Mouse (Mus musculus) liver, embryonic 15.5 days (tissue): ENCODE measurements at regions not wholly inside any gene's neighbourhood (a gene's known extent, or its start where the extent isn't known, plus 50 kb on each side); places are given as distances from the start of the nearest gene placed in this dataset.

ENCODE experiments used
- ATAC-seq: fragments of 200-750 bp; cut with Nextera tagmentation; 2 replicates; pipeline ENCODE4 v1.8.0; 2017; ENCODE audit warnings: moderate number of reproducible peaks, mild to moderate bottlenecking, moderate library complexity; ENCODE audit not compliant: insufficient read depth
- H3K27ac ChIP-seq: fragments of 300-500 bp; sonication (generic); replicated peaks from 2 replicates; pipeline ENCODE4 v1.5.1; 2015; ENCODE audit warnings: mild to moderate bottlenecking, inconsistent platforms
- H3K27me3 ChIP-seq: fragments of 300-500 bp; sonication (generic); 2 replicates; pipeline ENCODE4 v1.6.1; 2015; ENCODE audit warnings: mild to moderate bottlenecking, inconsistent platforms
- H3K36me3 ChIP-seq: fragments of 300-500 bp; sonication (generic); replicated peaks from 2 replicates; pipeline ENCODE4 v1.6.1; 2015; ENCODE audit warnings: moderate library complexity, mild to moderate bottlenecking, inconsistent platforms
- H3K4me1 ChIP-seq: fragments of 300-500 bp; sonication (generic); replicated peaks from 2 replicates; pipeline ENCODE4 v1.6.1; 2015; ENCODE audit warnings: inconsistent platforms
- H3K4me2 ChIP-seq: fragments of 300-500 bp; sonication (generic); 2 replicates; pipeline ENCODE4 v1.6.1; 2015; ENCODE audit warnings: moderate library complexity, mild to moderate bottlenecking, inconsistent platforms
- H3K4me3 ChIP-seq: fragments of 300-500 bp; sonication (generic); replicated peaks from 2 replicates; pipeline ENCODE4 v1.5.1; 2015; ENCODE audit warnings: mild to moderate bottlenecking, inconsistent platforms
- H3K9ac ChIP-seq: fragments of 300-500 bp; sonication (generic); 2 replicates; pipeline ENCODE4 v1.6.1; 2015; ENCODE audit warnings: moderate library complexity, mild to moderate bottlenecking, inconsistent platforms
- H3K9me3 ChIP-seq: fragments of 300-500 bp; sonication (generic); replicated peaks from 2 replicates; pipeline ENCODE4 v1.6.1; 2016; ENCODE audit warnings: inconsistent platforms
- WGBS: fragments of 180-500 bp; shearing (Covaris S2); methylation state at CpG from one replicate; pipeline ENCODE4 v1.1.7; 2015; ENCODE audit warnings: mixed read lengths; ENCODE audit not compliant: insufficient replicate concordance; 5-methylcytosine and 5-hydroxymethylcytosine counted together

GRCm38 (mm10) chr3:18941301-18942177, 686.9 kb downstream of the 1700064H15Rik start:
- Histone ChIP-seq H3K36me3 (no peaks in the 10 kb centered on the region), H3K4me1 (no peaks in the 10 kb centered on the region), H3K4me3 (no peak overlapping the region), H3K9me3 (no peaks in the 10 kb centered on the region), H3K27ac (no peak overlapping the region), H3K27me3 (no peaks in the 10 kb centered on the region), H3K4me2 (no peak overlapping the region), H3K9ac (no peak overlapping the region)
- WGBS = 68% methylated on average over 11 of the region's 11 CpGs
- no peak for ATAC-seq

- Histone ChIP-seq H3K4me1 (no peaks in the 10 kb centered on the region), H3K9me3 (no peaks in the 10 kb centered on the region), H3K27me3 (no peaks in the 10 kb centered on the region), H3K4me3 (no peak overlapping the region), H3K4me2 (no peak overlapping the region), H3K9ac (no peak overlapping the region), H3K27ac (no peak overlapping the region), H3K36me3 (no peaks in the 10 kb centered on the region)
- ATAC-seq = no peak
- WGBS = 57% methylated on average over 1 of the region's 1 CpGs
Measured at GRCm38 (mm10) chr3:18960341-18960740, 668.1 kb downstream of the 1700064H15Rik start.

GRCm38 (mm10) chr3:18988662-18989061, 639.8 kb downstream of the 1700064H15Rik start:
- no peak overlapping the region for H3K4me3 ChIP-seq
- no peak overlapping the region for H3K27ac ChIP-seq
- no peak overlapping the region for H3K9ac ChIP-seq
- no peaks in the 10 kb centered on the region for H3K9me3 ChIP-seq
- no peaks in the 10 kb centered on the region for H3K36me3 ChIP-seq
- H3K4me1 ChIP-seq = no peaks in the 10 kb centered on the region
- H3K4me2 ChIP-seq = no peak overlapping the region
- WGBS = 65% methylated on average over 3 of the region's 3 CpGs
- ATAC-seq = no peak
- H3K27me3 ChIP-seq = no peaks in the 10 kb centered on the region

- Histone ChIP-seq H3K4me2 (no peak overlapping the region), H3K4me1 (no peaks in the 10 kb centered on the region), H3K9ac (no peak overlapping the region), H3K9me3 (no peaks in the 10 kb centered on the region), H3K27me3 (no peaks in the 10 kb centered on the region), H3K27ac (no peak overlapping the region), H3K36me3 (no peaks in the 10 kb centered on the region), H3K4me3 (no peak overlapping the region)
- WGBS = 54% methylated on average over 13 of the region's 13 CpGs
- ATAC-seq = no peak
Measured at GRCm38 (mm10) chr3:18989577-18990240, 638.8 kb downstream of the 1700064H15Rik start.

- Histone ChIP-seq H3K4me1 (no peaks in the 10 kb centered on the region), H3K27ac (no peak overlapping the region)
- ATAC-seq = no peak
Measured at GRCm38 (mm10) chr3:19000179-19000578, 628.3 kb downstream of the 1700064H15Rik start.

GRCm38 (mm10) chr3:19002056-19002455, 626.4 kb downstream of the 1700064H15Rik start:
- no peaks in the 10 kb centered on the region for H3K9me3 ChIP-seq
- H3K36me3 ChIP-seq = no peaks in the 10 kb centered on the region
- no peaks in the 10 kb centered on the region for H3K27me3 ChIP-seq
- H3K9ac ChIP-seq = no peak overlapping the region
- H3K4me3 ChIP-seq = no peak overlapping the region
- no peaks in the 10 kb centered on the region for H3K4me1 ChIP-seq
- no peak overlapping the region for H3K4me2 ChIP-seq
- no peak overlapping the region for H3K27ac ChIP-seq
- ATAC-seq = no peak
- 58% methylated on average over 7 of the region's 7 CpGs for WGBS

More at GRCm38 (mm10) chr3:19000179-19000578, 628.3 kb downstream of the 1700064H15Rik start:
- WGBS = 48% methylated on average over 5 of the region's 5 CpGs
- H3K9me3 ChIP-seq = no peaks in the 10 kb centered on the region
- H3K36me3 ChIP-seq = no peaks in the 10 kb centered on the region
- H3K9ac ChIP-seq = no peak overlapping the region
- no peak overlapping the region for H3K4me3 ChIP-seq
- no peak overlapping the region for H3K4me2 ChIP-seq
- no peaks in the 10 kb centered on the region for H3K27me3 ChIP-seq

GRCm38 (mm10) chr3:19004792-19005191, 623.7 kb downstream of the 1700064H15Rik start:
- H3K27me3 ChIP-seq = no peaks in the 10 kb centered on the region
- no peak for ATAC-seq
- no peak overlapping the region for H3K4me3 ChIP-seq
- no peaks in the 10 kb centered on the region for H3K4me1 ChIP-seq
- H3K4me2 ChIP-seq = no peak overlapping the region
- H3K9me3 ChIP-seq = no peaks in the 10 kb centered on the region
- no peak overlapping the region for H3K9ac ChIP-seq
- WGBS = 48% methylated on average over 1 of the region's 1 CpGs
- H3K27ac ChIP-seq = no peak overlapping the region
- H3K36me3 ChIP-seq = no peaks in the 10 kb centered on the region

- no peak overlapping the region for H3K9ac ChIP-seq
- H3K9me3 ChIP-seq = no peaks in the 10 kb centered on the region
- H3K27ac ChIP-seq = no peak overlapping the region
- 40% methylated on average over 3 of the region's 3 CpGs for WGBS
- no peak for ATAC-seq
- no peaks in the 10 kb centered on the region for H3K36me3 ChIP-seq
- H3K27me3 ChIP-seq = no peaks in the 10 kb centered on the region
- no peaks in the 10 kb centered on the region for H3K4me1 ChIP-seq
- no peak overlapping the region for H3K4me2 ChIP-seq
- H3K4me3 ChIP-seq = no peak overlapping the region
Measured at GRCm38 (mm10) chr3:19044566-19044965, 583.9 kb downstream of the 1700064H15Rik start.

- no peak overlapping the region for H3K27ac ChIP-seq
Measured at GRCm38 (mm10) chr3:19045933-19046332, 582.5 kb downstream of the 1700064H15Rik start.

GRCm38 (mm10) chr3:19046610-19047009, 581.9 kb downstream of the 1700064H15Rik start:
- WGBS = 66% methylated on average over 1 of the region's 1 CpGs
- Histone ChIP-seq H3K27me3 (no peaks in the 10 kb centered on the region), H3K4me1 (no peaks in the 10 kb centered on the region), H3K9me3 (no peaks in the 10 kb centered on the region), H3K27ac (no peak overlapping the region), H3K4me2 (no peak overlapping the region), H3K4me3 (no peak overlapping the region), H3K9ac (no peak overlapping the region), H3K36me3 (no peaks in the 10 kb centered on the region)
- no peak for ATAC-seq

More at GRCm38 (mm10) chr3:19045933-19046332, 582.5 kb downstream of the 1700064H15Rik start:
- Histone ChIP-seq H3K9ac (no peak overlapping the region), H3K4me2 (no peak overlapping the region), H3K9me3 (no peaks in the 10 kb centered on the region), H3K4me1 (no peaks in the 10 kb centered on the region), H3K36me3 (no peaks in the 10 kb centered on the region), H3K27me3 (no peaks in the 10 kb centered on the region), H3K4me3 (no peak overlapping the region)
- ATAC-seq = no peak

GRCm38 (mm10) chr3:19055961-19056360, 572.5 kb downstream of the 1700064H15Rik start:
- H3K4me2 ChIP-seq = no peak overlapping the region
- no peak overlapping the region for H3K27ac ChIP-seq
- no peak overlapping the region for H3K9ac ChIP-seq
- H3K27me3 ChIP-seq = no peaks in the 10 kb centered on the region
- ATAC-seq = no peak
- H3K4me1 ChIP-seq = no peaks in the 10 kb centered on the region
- no peaks in the 10 kb centered on the region for H3K9me3 ChIP-seq
- H3K4me3 ChIP-seq = no peak overlapping the region
- H3K36me3 ChIP-seq = no peaks in the 10 kb centered on the region
- 47% methylated on average over 3 of the region's 3 CpGs for WGBS
